Mouse (Mus musculus): ENCODE measurements at regions not wholly inside any gene's neighbourhood (a gene's known extent, or its start where the extent isn't known, plus 50 kb on each side); places are given as distances from the start of the nearest gene placed in this dataset.

DNA sequence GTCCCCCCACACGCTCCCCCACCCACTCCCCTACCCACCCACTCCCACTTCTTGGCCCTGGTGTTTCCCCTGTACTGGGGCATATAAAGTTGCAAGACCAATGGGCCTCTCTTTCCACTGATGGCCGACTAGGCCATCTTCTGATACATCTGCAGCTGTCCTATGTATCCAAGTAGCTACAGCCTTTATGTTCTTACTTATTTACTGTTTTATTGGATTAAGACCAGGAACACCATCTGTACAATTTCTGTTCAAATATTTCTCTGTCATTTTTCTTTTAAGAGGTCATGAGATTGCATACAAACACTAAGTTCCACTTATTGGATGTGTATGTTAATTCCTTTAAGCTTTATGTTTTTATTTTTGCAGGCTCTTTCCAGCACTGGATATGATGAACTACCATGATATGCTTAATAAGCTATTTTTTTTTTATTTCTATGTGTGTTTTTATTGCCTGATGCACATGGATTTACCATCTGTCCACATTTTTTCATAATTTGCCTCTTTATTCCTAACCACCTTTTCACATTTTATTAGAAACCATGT lies 792.6 kb upstream of the Jmjd1c start:
- Histone ChIP-seq H3K4me2 (replicated peaks) (no peak overlapping the region), H3K9ac (no peak overlapping the region), H3K9me3 (ENCODE audit: control insufficient read depth, low read length) (no peaks in the 10 kb centered on the region), H3K4me3 (replicated peaks; ENCODE audit: low read length) (no peak overlapping the region), H3K27me3 (ENCODE audit: control insufficient read depth, insufficient read depth, low read length) (no peaks in the 10 kb centered on the region), H3K36me3 (replicated peaks; ENCODE audit: control insufficient read depth, insufficient read depth) (no peaks in the 10 kb centered on the region), H3K4me1 (replicated peaks; ENCODE audit: control insufficient read depth, insufficient read depth, low read length) (no peaks in the 10 kb centered on the region), H3K27ac (no peak overlapping the region)
- 86% methylated on average over 2 of the region's 2 CpGs for WGBS
- ATAC-seq (ENCODE audit: low FRiP score) (no peak), DNase-seq (ENCODE audit: low spot score) (no peak)

DNA sequence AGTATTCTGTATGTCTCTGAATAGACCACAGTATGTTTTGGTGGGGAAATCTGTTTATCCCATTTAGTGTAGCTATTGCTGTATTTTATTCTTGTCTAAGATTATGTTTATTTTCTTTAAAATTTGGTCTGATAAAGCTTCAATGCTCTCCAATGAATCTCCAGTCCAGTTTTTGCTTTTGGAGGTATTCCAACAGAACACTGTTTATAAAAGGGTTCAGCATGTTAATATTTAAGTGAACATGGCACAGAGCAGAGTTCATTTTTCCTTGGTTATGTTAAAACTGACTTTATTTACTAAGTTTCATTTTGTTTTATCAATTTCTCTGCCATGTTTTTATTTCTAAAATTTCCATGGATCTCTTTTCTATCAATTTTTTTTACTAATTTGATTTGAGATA lies 791.0 kb upstream of the Jmjd1c start:
- Histone ChIP-seq H3K9me3 (ENCODE audit: control insufficient read depth, low read length) (no peaks in the 10 kb centered on the region), H3K9ac (no peak overlapping the region), H3K4me3 (replicated peaks; ENCODE audit: low read length) (no peak overlapping the region), H3K4me1 (replicated peaks; ENCODE audit: control insufficient read depth, insufficient read depth, low read length) (no peaks in the 10 kb centered on the region), H3K27me3 (ENCODE audit: control insufficient read depth, insufficient read depth, low read length) (no peaks in the 10 kb centered on the region), H3K27ac (no peak overlapping the region), H3K36me3 (replicated peaks; ENCODE audit: control insufficient read depth, insufficient read depth) (no peaks in the 10 kb centered on the region), H3K4me2 (replicated peaks) (no peak overlapping the region)
- DNase-seq (ENCODE audit: low spot score) = no peak
- ATAC-seq (ENCODE audit: low FRiP score) = no peak

DNA sequence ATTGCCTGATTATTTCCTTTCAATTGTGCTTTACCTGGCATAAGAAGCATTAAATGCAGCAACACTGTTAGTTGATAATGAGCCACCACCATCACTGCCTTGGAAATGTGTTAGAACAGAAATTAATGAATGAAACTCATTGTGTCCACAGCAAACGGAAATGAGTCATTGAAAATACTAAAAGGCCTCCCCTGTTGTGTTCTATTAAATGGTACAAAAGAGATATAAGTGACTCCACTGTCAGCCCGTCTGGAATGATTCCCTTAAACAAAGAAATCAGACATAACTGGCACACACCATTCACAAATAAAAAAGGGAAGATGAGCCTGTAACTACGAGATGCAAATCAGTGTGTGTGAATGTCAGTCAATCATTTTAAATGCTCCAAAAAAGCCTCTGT lies 764.8 kb upstream of the Jmjd1c start:
- Histone ChIP-seq H3K4me3 (replicated peaks; ENCODE audit: low read length) (no peak overlapping the region), H3K9me3 (ENCODE audit: control insufficient read depth, low read length) (no peaks in the 10 kb centered on the region), H3K27me3 (ENCODE audit: control insufficient read depth, insufficient read depth, low read length) (no peaks in the 10 kb centered on the region), H3K4me1 (replicated peaks; ENCODE audit: control insufficient read depth, insufficient read depth, low read length) (no peaks in the 10 kb centered on the region; the same call in 1 of the 2 replicates), H3K36me3 (replicated peaks; ENCODE audit: control insufficient read depth, insufficient read depth) (no peaks in the 10 kb centered on the region), H3K4me2 (replicated peaks) (no peak overlapping the region), H3K9ac (no peak overlapping the region), H3K27ac (no peak overlapping the region)
- DNase-seq (ENCODE audit: low spot score) (no peak), ATAC-seq (ENCODE audit: low FRiP score) (no peak)
- WGBS = 31% methylated on average over 3 of the region's 3 CpGs

DNA sequence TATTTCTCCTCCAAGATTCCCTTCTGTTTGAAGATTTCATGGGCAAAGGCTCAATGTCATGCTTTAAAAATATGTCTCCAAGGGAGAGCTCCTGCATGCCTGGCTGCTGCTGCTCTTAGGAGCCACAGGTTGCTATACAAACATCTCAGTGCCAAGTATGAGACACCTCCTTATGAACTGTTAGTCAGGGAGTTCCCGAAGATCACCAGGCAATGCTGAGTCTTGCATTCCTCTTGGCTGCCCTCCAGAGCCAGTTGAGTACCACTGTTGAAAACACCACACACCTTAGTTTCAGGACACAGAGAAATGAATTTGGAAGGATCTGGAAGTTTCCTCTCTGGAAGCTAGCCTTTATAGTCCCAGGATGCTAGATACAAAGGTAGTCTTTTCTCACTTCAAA lies 757.9 kb upstream of the Jmjd1c start:
- ATAC-seq (ENCODE audit: low FRiP score) = no peak
- Histone ChIP-seq H3K4me3 (replicated peaks; ENCODE audit: low read length) (no peak overlapping the region), H3K27me3 (ENCODE audit: control insufficient read depth, insufficient read depth, low read length) (no peaks in the 10 kb centered on the region), H3K4me1 (replicated peaks; ENCODE audit: control insufficient read depth, insufficient read depth, low read length) (no peaks in the 10 kb centered on the region), H3K9me3 (ENCODE audit: control insufficient read depth, low read length) (no peaks in the 10 kb centered on the region), H3K4me2 (replicated peaks) (no peak overlapping the region), H3K36me3 (replicated peaks; ENCODE audit: control insufficient read depth, insufficient read depth) (no peaks in the 10 kb centered on the region), H3K9ac (no peak overlapping the region), H3K27ac (no peak overlapping the region)
- DNase-seq (ENCODE audit: low spot score) = no peak
- 83% methylated on average over 1 of the region's 1 CpGs for WGBS

DNA sequence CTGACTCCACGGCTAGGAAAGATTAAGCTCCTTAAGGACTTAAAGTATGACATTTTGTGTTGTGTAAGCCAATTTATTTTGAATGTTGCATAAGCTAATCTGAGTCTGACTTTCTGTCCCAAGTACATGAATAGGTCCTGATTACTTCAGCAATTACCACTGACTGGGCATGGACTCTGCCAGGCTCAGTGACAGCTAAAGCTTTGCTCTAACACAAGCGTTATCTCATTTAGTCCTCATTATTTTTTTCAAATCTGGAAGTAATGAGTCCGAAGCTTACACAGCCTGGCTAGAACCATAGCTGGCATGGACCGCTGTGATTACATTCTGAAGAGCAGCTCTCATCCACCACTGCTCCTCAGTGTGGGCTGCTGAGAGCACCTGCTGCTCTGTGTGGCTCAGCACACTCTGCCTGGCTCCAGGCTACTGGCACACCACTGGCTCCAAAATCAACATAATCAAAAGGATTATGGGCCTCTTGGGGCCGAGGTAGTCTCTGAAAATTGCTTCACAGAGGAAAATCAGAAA lies 753.0 kb upstream of the Jmjd1c start:
- WGBS = 64% methylated on average over 5 of the region's 5 CpGs
- Histone ChIP-seq H3K4me3 (replicated peaks; ENCODE audit: low read length) (no peak overlapping the region), H3K27me3 (ENCODE audit: control insufficient read depth, insufficient read depth, low read length) (no peaks in the 10 kb centered on the region), H3K9ac (no peak overlapping the region), H3K27ac (no peak overlapping the region), H3K36me3 (replicated peaks; ENCODE audit: control insufficient read depth, insufficient read depth) (no peaks in the 10 kb centered on the region), H3K4me1 (replicated peaks; ENCODE audit: control insufficient read depth, insufficient read depth, low read length) (no peaks in the 10 kb centered on the region), H3K9me3 (ENCODE audit: control insufficient read depth, low read length) (no peaks in the 10 kb centered on the region), H3K4me2 (replicated peaks) (no peak overlapping the region)
- no peak for DNase-seq (ENCODE audit: low spot score)
- peak; percentile 70; the same call in 1 of the 2 replicates for ATAC-seq (ENCODE audit: low FRiP score)

DNA sequence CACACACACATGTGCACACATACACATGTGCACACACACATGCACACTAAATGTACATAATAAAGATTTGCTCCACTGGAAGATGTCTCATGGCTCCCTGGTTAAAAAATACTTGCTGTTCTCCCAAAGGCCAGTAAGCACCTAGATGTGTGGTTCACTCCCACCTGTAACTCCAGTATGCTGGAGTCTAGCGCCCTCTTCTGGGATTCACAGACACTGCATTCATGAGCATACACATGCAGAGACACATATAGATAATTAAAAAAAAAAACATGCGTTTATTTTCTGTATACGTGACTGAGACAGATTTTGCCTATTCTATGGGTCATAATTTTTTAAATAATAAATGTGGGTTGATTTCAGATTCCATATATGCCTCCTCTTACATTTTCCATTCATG lies 747.5 kb upstream of the Jmjd1c start:
- Histone ChIP-seq H3K4me2 (replicated peaks) (no peak overlapping the region), H3K4me3 (replicated peaks; ENCODE audit: low read length) (no peak overlapping the region), H3K27ac (no peak overlapping the region), H3K36me3 (replicated peaks; ENCODE audit: control insufficient read depth, insufficient read depth) (no peaks in the 10 kb centered on the region), H3K9ac (no peak overlapping the region), H3K27me3 (ENCODE audit: control insufficient read depth, insufficient read depth, low read length) (no peaks in the 10 kb centered on the region), H3K9me3 (ENCODE audit: control insufficient read depth, low read length) (no peaks in the 10 kb centered on the region), H3K4me1 (replicated peaks; ENCODE audit: control insufficient read depth, insufficient read depth, low read length) (no peaks in the 10 kb centered on the region)
- 55% methylated on average over 3 of the region's 3 CpGs for WGBS
- ATAC-seq (ENCODE audit: low FRiP score) (no peak), DNase-seq (ENCODE audit: low spot score) (no peak)

DNA sequence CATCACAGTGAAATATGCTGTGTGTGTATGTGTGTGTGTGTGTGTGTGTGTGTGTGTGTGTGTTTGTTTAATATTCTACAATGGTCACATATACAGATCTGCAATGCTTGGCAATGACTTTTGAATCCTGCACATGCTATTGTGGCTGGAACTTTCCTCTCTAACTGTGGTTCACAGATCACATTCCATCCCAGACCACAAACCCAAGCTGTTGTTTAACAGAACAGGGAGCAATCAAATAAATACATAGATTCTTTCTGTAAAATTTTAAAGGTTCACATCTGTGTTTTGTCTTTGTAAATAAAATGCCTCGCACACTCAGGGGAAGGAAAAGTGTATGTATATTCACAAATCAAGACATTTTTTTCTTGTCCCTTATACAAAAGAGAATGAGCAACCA lies 744.9 kb upstream of the Jmjd1c start:
- H3K4me2 ChIP-seq (replicated peaks) = no peak overlapping the region
- H3K9me3 ChIP-seq (ENCODE audit: control insufficient read depth, low read length) = no peaks in the 10 kb centered on the region
- 89% methylated on average over 1 of the region's 1 CpGs for WGBS
- no peaks in the 10 kb centered on the region for H3K36me3 ChIP-seq (replicated peaks; ENCODE audit: control insufficient read depth, insufficient read depth)
- no peaks in the 10 kb centered on the region for H3K4me1 ChIP-seq (replicated peaks; ENCODE audit: control insufficient read depth, insufficient read depth, low read length)
- no peak overlapping the region for H3K27ac ChIP-seq
- no peak for DNase-seq (ENCODE audit: low spot score)
- H3K27me3 ChIP-seq (ENCODE audit: control insufficient read depth, insufficient read depth, low read length) = no peaks in the 10 kb centered on the region
- no peak overlapping the region for H3K9ac ChIP-seq
- ATAC-seq (ENCODE audit: low FRiP score) = no peak
- no peak overlapping the region for H3K4me3 ChIP-seq (replicated peaks; ENCODE audit: low read length)

DNA sequence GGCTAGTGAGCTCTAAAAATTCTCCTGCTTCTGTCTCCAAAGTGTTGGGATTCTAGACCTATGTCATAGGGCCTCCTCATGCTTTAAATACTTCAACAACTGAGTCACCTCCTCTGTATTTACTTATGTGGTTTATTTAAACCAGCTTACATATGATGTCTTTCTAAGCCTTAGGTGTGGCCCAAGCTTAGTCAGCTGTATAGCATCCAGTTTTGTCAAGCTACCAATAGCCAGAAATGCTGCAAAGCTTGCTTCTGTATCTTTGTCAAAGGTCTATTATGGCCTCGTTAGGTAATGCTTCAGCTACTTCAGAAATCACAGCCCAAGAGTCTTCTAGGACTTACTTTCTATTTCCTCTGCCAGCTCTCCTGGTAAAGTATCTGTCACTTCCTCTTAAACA lies 741.9 kb upstream of the Jmjd1c start:
- H3K4me1 ChIP-seq (replicated peaks; ENCODE audit: control insufficient read depth, insufficient read depth, low read length) = no peaks in the 10 kb centered on the region
- no peaks in the 10 kb centered on the region for H3K36me3 ChIP-seq (replicated peaks; ENCODE audit: control insufficient read depth, insufficient read depth)
- H3K9me3 ChIP-seq (ENCODE audit: control insufficient read depth, low read length) = no peaks in the 10 kb centered on the region
- no peak overlapping the region for H3K4me2 ChIP-seq (replicated peaks)
- WGBS = 79% methylated on average over 1 of the region's 1 CpGs
- no peak overlapping the region for H3K9ac ChIP-seq
- no peak overlapping the region for H3K27ac ChIP-seq
- no peaks in the 10 kb centered on the region for H3K27me3 ChIP-seq (ENCODE audit: control insufficient read depth, insufficient read depth, low read length)
- ATAC-seq (ENCODE audit: low FRiP score) (no peak), DNase-seq (ENCODE audit: low spot score) (no peak)
- no peak overlapping the region for H3K4me3 ChIP-seq (replicated peaks; ENCODE audit: low read length)

DNA sequence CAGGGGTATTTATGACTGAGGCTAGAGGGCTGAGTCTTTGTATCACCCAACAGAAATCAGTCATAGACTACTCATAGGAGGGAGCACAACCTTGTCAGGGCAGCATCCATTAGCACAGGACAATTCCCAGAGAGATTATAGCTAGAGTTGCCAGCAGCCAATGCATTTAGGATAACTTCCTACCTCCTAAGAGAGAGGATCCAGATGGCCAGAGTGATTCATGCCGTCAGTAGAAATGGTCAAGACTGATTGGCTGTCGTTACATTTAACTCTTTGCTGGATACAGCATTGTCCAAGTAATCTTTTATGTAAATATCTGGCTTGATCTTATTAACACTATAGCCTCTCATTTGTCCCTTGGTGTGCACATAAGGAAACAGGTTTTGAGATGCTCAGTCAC lies 740.9 kb upstream of the Jmjd1c start:
- DNase-seq (ENCODE audit: low spot score) (no peak), ATAC-seq (ENCODE audit: low FRiP score) (no peak)
- Histone ChIP-seq H3K9ac (no peak overlapping the region), H3K27ac (no peak overlapping the region), H3K4me2 (replicated peaks) (no peak overlapping the region), H3K27me3 (ENCODE audit: control insufficient read depth, insufficient read depth, low read length) (no peaks in the 10 kb centered on the region), H3K36me3 (replicated peaks; ENCODE audit: control insufficient read depth, insufficient read depth) (no peaks in the 10 kb centered on the region), H3K9me3 (ENCODE audit: control insufficient read depth, low read length) (no peaks in the 10 kb centered on the region), H3K4me1 (replicated peaks; ENCODE audit: control insufficient read depth, insufficient read depth, low read length) (no peaks in the 10 kb centered on the region), H3K4me3 (replicated peaks; ENCODE audit: low read length) (no peak overlapping the region)
- 62% methylated on average over 2 of the region's 2 CpGs for WGBS

DNA sequence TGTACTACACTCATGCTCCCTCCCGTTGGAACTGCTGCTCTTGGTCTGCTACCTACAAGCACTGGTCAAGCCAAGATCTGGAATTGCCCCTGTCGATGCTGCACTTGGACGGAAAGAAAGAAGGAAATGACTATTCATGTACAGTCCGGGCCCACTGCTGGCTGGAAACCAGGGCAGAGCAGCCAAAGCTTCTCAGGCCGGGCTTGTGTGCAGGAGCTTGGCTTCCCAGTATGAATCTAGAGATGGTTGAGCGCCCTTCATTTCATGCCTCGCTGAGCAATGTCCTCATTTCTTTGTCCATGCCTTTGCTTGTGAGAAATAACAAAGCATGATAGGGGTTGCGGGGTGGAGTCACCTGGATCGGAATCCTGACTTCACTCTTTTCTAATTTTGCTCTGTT lies 738.2 kb upstream of the Jmjd1c start:
- Histone ChIP-seq H3K9me3 (ENCODE audit: control insufficient read depth, low read length) (no peaks in the 10 kb centered on the region), H3K4me1 (replicated peaks; ENCODE audit: control insufficient read depth, insufficient read depth, low read length) (no peaks in the 10 kb centered on the region), H3K4me2 (replicated peaks) (no peak overlapping the region), H3K9ac (no peak overlapping the region), H3K4me3 (replicated peaks; ENCODE audit: low read length) (no peak overlapping the region), H3K36me3 (replicated peaks; ENCODE audit: control insufficient read depth, insufficient read depth) (no peaks in the 10 kb centered on the region), H3K27me3 (ENCODE audit: control insufficient read depth, insufficient read depth, low read length) (no peaks in the 10 kb centered on the region), H3K27ac (no peak overlapping the region)
- ATAC-seq (ENCODE audit: low FRiP score) (peak; percentile 43; the same call in 1 of the 2 replicates), DNase-seq (ENCODE audit: low spot score) (no peak)
- 62% methylated on average over 9 of the region's 9 CpGs for WGBS

Data from hindbrain, embryonic 14.5 days (tissue).